Mouse (Mus musculus) heart, embryonic 15.5 days (tissue): Measurements from ENCODE around the gene Gm13124. TPM values are rescaled to one million over a fixed set of nuclear protein-coding genes. Genes with fewer than 3 reads are reported as not detected.

Source experiments
- ATAC-seq: fragments of 200-750 bp; cut with Nextera tagmentation; replicated peaks from 2 replicates; pipeline ENCODE4 v1.8.0; 2017; ENCODE audit warnings: low read depth, moderate TSS enrichment; ENCODE audit not compliant: insufficient number of reproducible peaks, insufficient read depth, low FRiP score
- H3K27ac ChIP-seq: fragments of 300-500 bp; sonication (generic); 2 replicates; pipeline ENCODE4 v1.5.1; 2015; ENCODE audit warnings: mild to moderate bottlenecking, inconsistent platforms
- H3K27me3 ChIP-seq: fragments of 300-500 bp; sonication (generic); 2 replicates; pipeline ENCODE4 v1.6.1; 2015; ENCODE audit warnings: inconsistent platforms
- H3K36me3 ChIP-seq: fragments of 300-500 bp; sonication (generic); 2 replicates; pipeline ENCODE4 v1.6.1; 2015; ENCODE audit warnings: mild to moderate bottlenecking, inconsistent platforms
- H3K4me1 ChIP-seq: fragments of 300-500 bp; sonication (generic); replicated peaks from 2 replicates; pipeline ENCODE4 v1.6.1; 2015; ENCODE audit warnings: inconsistent platforms
- H3K4me2 ChIP-seq: fragments of 300-500 bp; sonication (generic); 2 replicates; pipeline ENCODE4 v1.6.1; 2015; ENCODE audit warnings: inconsistent platforms, mild to moderate bottlenecking, moderate library complexity
- H3K4me3 ChIP-seq: fragments of 300-500 bp; sonication (generic); 2 replicates; pipeline ENCODE4 v1.5.1; 2015; ENCODE audit warnings: mild to moderate bottlenecking, inconsistent platforms
- H3K9ac ChIP-seq: fragments of 300-500 bp; sonication (generic); 2 replicates; pipeline ENCODE4 v1.6.1; 2015; ENCODE audit warnings: mild to moderate bottlenecking, inconsistent platforms
- H3K9me3 ChIP-seq: fragments of 300-500 bp; sonication (generic); replicated peaks from 2 replicates; pipeline ENCODE4 v1.6.1; 2016; ENCODE audit warnings: inconsistent platforms
- WGBS: fragments of 180-500 bp; shearing (Covaris S2); methylation state at CpG from one replicate; pipeline ENCODE4 v1.1.7; 2015; ENCODE audit warnings: mixed read lengths; 5-methylcytosine and 5-hydroxymethylcytosine counted together
- polyA plus RNA-seq: library from polyadenylated mRNA; unstranded; fragments of >200 nt; fragmentation: Nextera tagmentation; extraction: Ambion mirVana; gene quantifications from 2 replicates; pipeline ENCODE4 v1.2.1, GENCODE M21; 2015

Gene Gm13124
- polyA plus RNA-seq, 1 experiment from 2014 or later = not detected

- H3K27me3 ChIP-seq = no peaks in the 10 kb centered on the region
- no peak for ATAC-seq
- 57% methylated on average over 1 of the region's 1 CpGs for WGBS
- H3K9ac ChIP-seq = no peak overlapping the region
- no peak overlapping the region for H3K4me2 ChIP-seq
- H3K4me3 ChIP-seq = no peak overlapping the region
- H3K27ac ChIP-seq = no peak overlapping the region
- H3K36me3 ChIP-seq = no peaks in the 10 kb centered on the region
- H3K4me1 ChIP-seq = no peaks in the 10 kb centered on the region
- H3K9me3 ChIP-seq = peaks cover 3% of the 10 kb centered on the region; the same call in 1 of the 2 replicates
Observed at GRCm38 (mm10) chr4:144506518-144506917, 58.4 kb downstream of the Gm13124 start.

Other genes with a start within 250 kb of the Gm13124 start
- not detected in 2 replicates for gene Gm13128, start 234.9 kb downstream of the Gm13124 start, polyA plus RNA-seq
- not detected in 2 replicates for gene Gm13119, start 207.2 kb downstream of the Gm13124 start, polyA plus RNA-seq
- not detected in 2 replicates for gene Pramef20, start 187.2 kb downstream of the Gm13124 start, polyA plus RNA-seq
- 0.16 TPM in 1 of 2 replicates, not detected in the other for gene Pramef12, start 156.7 kb downstream of the Gm13124 start, polyA plus RNA-seq
- not detected in 2 replicates for gene 1700012P22Rik, start 126.4 kb downstream of the Gm13124 start, polyA plus RNA-seq
- not detected in 2 replicates for gene Gm9944, start 111.8 kb downstream of the Gm13124 start, polyA plus RNA-seq
- not detected in 2 replicates for gene Aadacl3, start 101.4 kb downstream of the Gm13124 start, polyA plus RNA-seq
- not detected in 2 replicates for gene 9430007A20Rik, start 45.3 kb downstream of the Gm13124 start, polyA plus RNA-seq
- gene Aadacl4, start 48.6 kb upstream of the Gm13124 start, polyA plus RNA-seq = not detected in 2 replicates
- not detected in 2 replicates for gene Gm436, start 121.2 kb upstream of the Gm13124 start, polyA plus RNA-seq
- not detected in 2 replicates for gene Gm13178, start 156.3 kb upstream of the Gm13124 start, polyA plus RNA-seq
- gene Gm438, start 221.4 kb upstream of the Gm13124 start, polyA plus RNA-seq = not detected in 2 replicates